Mouse (Mus musculus) liver, embryonic 14.5 days (tissue): ENCODE results near the gene Aqr. TPM values are rescaled to one million over a fixed set of nuclear protein-coding genes. Genes with fewer than 3 reads are reported as not detected.

Source experiments
- ATAC-seq: fragments of 200-750 bp; cut with Nextera tagmentation; 2 replicates; pipeline ENCODE4 v1.8.0; 2017; ENCODE audit warnings: moderate number of reproducible peaks, mild to moderate bottlenecking, moderate library complexity; ENCODE audit not compliant: insufficient read depth
- DNase-seq, 3 experiments: peaks; one replicate each; pipeline ENCODE4 v3.0.0-alpha.2; 2012 to 2013; ENCODE audit warnings: low read depth in 3 of 3, low spot score in 3 of 3
- H3K27ac ChIP-seq: fragments of 300-500 bp; sonication (generic); 2 replicates; pipeline ENCODE4 v1.5.1; 2014; ENCODE audit warnings: moderate library complexity, mild to moderate bottlenecking, control low read depth, inconsistent platforms
- H3K27me3 ChIP-seq: fragments of 300-500 bp; sonication (generic); 2 replicates; pipeline ENCODE4 v1.6.1; 2014; ENCODE audit warnings: mild to moderate bottlenecking, low read length, moderate library complexity; ENCODE audit not compliant: control insufficient read depth, insufficient read depth
- H3K36me3 ChIP-seq: fragments of 300-500 bp; sonication (generic); replicated peaks from 2 replicates; pipeline ENCODE4 v1.6.1; 2014; ENCODE audit warnings: low read depth; ENCODE audit not compliant: control insufficient read depth, insufficient read depth
- H3K4me1 ChIP-seq, 2 experiments: fragments of 200-500 bp in 1 of 2; fragments of 300-500 bp in 1 of 2; sonication (generic) in 1 of 2; replicated peaks; 2 replicates each; pipeline ENCODE4 v1.6.1; 2012 to 2014; ENCODE audit warnings: antibody characterized with exemption in 1 of 2, inconsistent platforms in 1 of 2, low read length in 1 of 2; ENCODE audit not compliant: control insufficient read depth in 2 of 2, insufficient read depth in 2 of 2
- H3K4me2 ChIP-seq: fragments of 300-500 bp; sonication (generic); 2 replicates; pipeline ENCODE4 v1.6.1; 2014; ENCODE audit warnings: low read depth, mild to moderate bottlenecking, control low read depth, moderate library complexity
- H3K4me3 ChIP-seq, 2 experiments: fragments of 200-500 bp in 1 of 2; fragments of 300-500 bp in 1 of 2; sonication (generic) in 1 of 2; 2 replicates each; pipeline ENCODE4 v1.5.1; 2012 to 2014; ENCODE audit warnings: low read depth in 2 of 2, low read length in 2 of 2, mild to moderate bottlenecking in 2 of 2, control low read depth in 1 of 2, inconsistent platforms in 1 of 2, moderate library complexity in 1 of 2; ENCODE audit not compliant: insufficient read depth in 1 of 2
- H3K9ac ChIP-seq: fragments of 300-500 bp; sonication (generic); replicated peaks from 2 replicates; pipeline ENCODE4 v1.6.1; 2014; ENCODE audit warnings: mild to moderate bottlenecking, control low read depth, moderate library complexity
- H3K9me3 ChIP-seq: fragments of 300-500 bp; sonication (generic); 2 replicates; pipeline ENCODE4 v1.6.1; 2016; ENCODE audit warnings: low read length, mixed read lengths; ENCODE audit not compliant: control insufficient read depth
- CTCF ChIP-seq: IDR thresholded peaks from 2 replicates; pipeline ENCODE4 v1.5.1; 2016; ENCODE audit warnings: antibody characterized with exemption, low read depth, control low read depth
- EP300 ChIP-seq: IDR thresholded peaks from 2 replicates; pipeline ENCODE4 v1.6.1; 2016; ENCODE audit warnings: antibody characterized with exemption, low read depth
- WGBS: fragments of 180-500 bp; shearing (Covaris S2); extraction: QIAGEN DNeasy Blood & Tissue Kit; methylation state at CpG from one replicate; pipeline ENCODE4 v1.1.7; 2014; ENCODE audit not compliant: insufficient replicate concordance; 5-methylcytosine and 5-hydroxymethylcytosine counted together
- polyA plus RNA-seq, 2 experiments: library from polyadenylated mRNA; depleted of rRNA in 1 of 2; stranded (reverse) in 1 of 2; unstranded in 1 of 2; fragments of >200 nt; fragmentation: Nextera tagmentation in 1 of 2; extraction: Ambion mirVana in 1 of 2; gene quantifications; 2 replicates each; pipeline versions ENCODE4 v1.2.1 to v1.2.3; 2012 to 2014

Gene Aqr
- polyA plus RNA-seq, 2 experiments, result 16.4 to 21.8 TPM

GRCm38 (mm10) chr2:114097627-114098026 lies 89.2 kb downstream of the Aqr start:
- Histone ChIP-seq H3K27me3 (no peaks in the 10 kb centered on the region), H3K9ac (no peak overlapping the region), H3K9me3 (no peaks in the 10 kb centered on the region), H3K36me3 (peaks cover 14% of the 10 kb centered on the region), H3K4me1 (peaks cover 0 to 7% of the 10 kb centered on the region in 2 experiments; a peak in 2 of 4 replicates), H3K27ac (no peak overlapping the region), H3K4me2 (no peak overlapping the region), H3K4me3 (no peak overlapping the region)
- peak; percentile 67; the same call in 1 of the 2 replicates for ATAC-seq
- peak in 2 of 3 experiments; percentile 17 to 28 for DNase-seq
- 8% methylated on average over 4 of the region's 4 CpGs for WGBS
- no peak for TF ChIP-seq CTCF
- TF ChIP-seq EP300, result peak; percentile 59

GRCm38 (mm10) chr2:114096570-114096969 lies 90.3 kb downstream of the Aqr start:
- no peak overlapping the region for H3K4me2 ChIP-seq
- TF ChIP-seq CTCF (no peak), EP300 (no peak)
- peaks cover 8% of the 10 kb centered on the region for H3K36me3 ChIP-seq
- H3K4me3 ChIP-seq, result no peak overlapping the region
- H3K27ac ChIP-seq, result no peak overlapping the region
- H3K9ac ChIP-seq, result no peak overlapping the region
- no peaks in the 10 kb centered on the region for H3K27me3 ChIP-seq
- H3K9me3 ChIP-seq, result no peaks in the 10 kb centered on the region
- WGBS, result 25% methylated on average over 1 of the region's 1 CpGs
- ATAC-seq (no peak), DNase-seq (no peak)
- peaks cover 0 to 7% of the 10 kb centered on the region in 2 experiments; a peak in 2 of 4 replicates for H3K4me1 ChIP-seq

DNA sequence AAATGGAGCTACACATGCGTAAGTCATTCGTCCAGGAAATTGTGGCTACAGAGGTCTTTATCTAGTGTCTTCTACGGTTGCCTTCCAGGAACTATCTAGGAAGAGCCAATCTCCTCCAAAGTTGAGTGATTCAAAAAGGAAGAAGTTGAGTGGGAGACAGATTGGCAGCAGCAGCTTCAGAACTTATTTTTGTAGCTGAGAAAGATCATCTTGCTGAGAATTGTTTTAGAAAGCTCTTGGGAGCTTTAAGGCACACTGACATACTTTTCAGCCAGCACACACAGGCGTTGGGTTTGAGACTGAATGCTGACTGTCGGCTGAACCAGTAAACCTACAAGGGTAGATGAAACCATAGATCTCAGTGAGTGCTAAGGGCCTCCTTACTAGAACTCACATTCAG lies 91.5 kb downstream of the Aqr start:
- Histone ChIP-seq H3K9ac (no peak overlapping the region), H3K27me3 (no peaks in the 10 kb centered on the region), H3K9me3 (no peaks in the 10 kb centered on the region), H3K4me3 (no peak overlapping the region), H3K4me1 (peaks cover 0 to 7% of the 10 kb centered on the region in 2 experiments; a peak in 2 of 4 replicates), H3K27ac (no peak overlapping the region), H3K36me3 (no peaks in the 10 kb centered on the region), H3K4me2 (no peak overlapping the region)
- ATAC-seq, result no peak
- no peak for DNase-seq
- WGBS, result 35% methylated on average over 5 of the region's 5 CpGs
- TF ChIP-seq EP300, result no peak

DNA sequence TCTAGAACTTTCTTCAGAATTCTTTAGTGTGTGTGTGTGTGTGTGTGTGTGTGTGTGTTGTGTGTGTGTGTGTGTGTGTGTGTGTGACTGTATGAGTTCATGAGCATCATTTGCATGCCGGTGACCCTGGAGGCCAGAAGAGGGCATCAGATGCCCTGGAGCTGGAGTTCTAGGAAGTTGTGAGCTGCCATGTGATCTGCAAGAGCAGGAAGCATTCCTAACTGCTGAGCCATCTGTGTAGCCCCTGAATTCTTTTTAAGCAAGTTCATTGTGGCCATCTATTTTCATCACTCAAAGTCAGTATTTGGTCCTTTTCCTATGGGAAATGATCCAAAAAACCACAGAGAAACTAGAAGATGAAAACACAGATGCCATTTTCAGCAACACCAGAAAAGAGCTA lies 92.1 kb downstream of the Aqr start:
- ATAC-seq (no peak), DNase-seq (no peak)
- H3K9me3 ChIP-seq, result no peaks in the 10 kb centered on the region
- no peaks in the 10 kb centered on the region for H3K36me3 ChIP-seq
- H3K4me3 ChIP-seq, result no peak overlapping the region
- WGBS, result 80% methylated on average over 1 of the region's 1 CpGs
- no peak overlapping the region for H3K9ac ChIP-seq
- peaks cover 0 to 7% of the 10 kb centered on the region in 2 experiments; a peak in 2 of 4 replicates for H3K4me1 ChIP-seq
- no peak overlapping the region for H3K27ac ChIP-seq
- TF ChIP-seq EP300 (no peak), CTCF (peak; percentile 28; the same call in 1 of the 2 replicates)
- H3K4me2 ChIP-seq, result no peak overlapping the region
- no peaks in the 10 kb centered on the region for H3K27me3 ChIP-seq

- ATAC-seq, result no peak
- no peak overlapping the region for H3K4me3 ChIP-seq
- TF ChIP-seq CTCF, result no peak
- TF ChIP-seq EP300, result no peak
- no peaks in the 10 kb centered on the region for H3K27me3 ChIP-seq
- WGBS, result 73% methylated on average over 9 of the region's 9 CpGs
- no peak for DNase-seq
- peaks cover 0 to 7% of the 10 kb centered on the region in 2 experiments; a peak in 2 of 4 replicates for H3K4me1 ChIP-seq
- H3K27ac ChIP-seq, result no peak overlapping the region
- no peak overlapping the region for H3K9ac ChIP-seq
- H3K4me2 ChIP-seq, result no peak overlapping the region
- no peaks in the 10 kb centered on the region for H3K36me3 ChIP-seq
- no peaks in the 10 kb centered on the region for H3K9me3 ChIP-seq
These were observed 93.2 kb downstream of the Aqr start for GRCm38 (mm10) chr2:114093577-114093976.
